Comparison of ENCODE assay signal across 11 mouse cellular contexts in the genomic region with DNA sequence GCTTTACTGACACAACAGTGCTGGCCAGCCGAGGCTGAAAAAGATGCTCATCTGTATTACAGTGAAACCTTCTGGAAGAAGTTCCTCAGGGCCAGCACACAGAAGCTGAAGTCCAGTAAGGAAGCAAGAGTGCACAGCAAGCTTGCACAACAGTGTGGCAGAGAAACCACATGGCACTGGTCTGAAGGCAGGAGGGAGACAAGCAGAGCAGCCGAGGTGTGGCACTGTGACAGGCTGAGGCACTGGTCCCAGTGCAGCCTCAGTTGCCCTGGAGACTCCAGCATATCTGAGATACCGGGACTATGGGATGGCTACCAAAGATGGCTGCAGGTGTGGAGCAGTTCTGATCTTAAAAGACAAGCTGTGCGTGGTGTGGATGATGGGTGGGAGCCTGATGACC. TPM values are rescaled to one million over a fixed set of nuclear protein-coding genes. Genes with fewer than 3 reads are reported as not detected.
DNase-seq lines count a peak whose midpoint lies in the region; ATAC-seq lines count a peak whose summit lies in the region.
"Had no signal": no experiment of that assay in that cellular context is flagged by ENCODE, and none has a peak within 500 bp of the region (broad histone marks: within the 10 kb centered on the region; RNA-seq: fewer than 3 reads in every experiment).

No protein-coding gene starts in this region.

- peak; percentile 22 to 72 for DNase-seq in adrenal gland, adult (ENCODE audit: inconsistent age in 2 of 2, low spot score in 1 of 2)
- no peak for DNase-seq in adrenal gland, adult 8-10 months
- peak; percentile 33 to 59 for DNase-seq in lung, adult 18-20 months
- no peak for DNase-seq in lung, postnatal 25 days (ENCODE audit: low spot score)
- DNase-seq in ovary, postnatal 10 days (ENCODE audit: low spot score) = no peak
- DNase-seq: cerebellum, adult 9-11 months; heart, adult 18-20 months had no signal

- peak; percentile 95 for ATAC-seq in common myeloid progenitor, adult 5-6 weeks (replicated peaks; ENCODE audit: low read depth, poor library complexity, severe bottlenecking)
- ATAC-seq in megakaryocyte, adult 5-6 weeks (ENCODE audit: poor library complexity, severe bottlenecking) = peak; percentile 95
- no peak for ATAC-seq in inflammation-experienced regulatory T-cells, adult 6 months
- ATAC-seq: midbrain, embryonic 13.5 days had no signal

RNA-seq across cellular contexts. Expression of a gene that starts 44.5 kb away (rescaled TPM):
- total RNA-seq in adrenal gland, adult 8-10 months (2022) = 10 to 100 TPM; 11.2 to 17.4 (median 15.0) TPM
- total RNA-seq in common myeloid progenitor, adult 5-6 weeks (2017) = 21.4 and 23.9 TPM in 2 replicates
- 45.0 and 56.3 TPM in 2 replicates for total RNA-seq in megakaryocyte, adult 5-6 weeks (2015)
- 29.8 and 31.6 TPM in 2 replicates for total RNA-seq in megakaryocyte, adult 5-6 weeks (2017)
- 1 to 10 TPM in 2 of 3 experiments, under 1 TPM in 1; 0.45 to 5.5 (median 3.1) TPM for polyA plus RNA-seq in inflammation-experienced regulatory T-cells, adult 6 months (2017; shearing (Covaris generic))

Comparison
In these comparisons a context has a peak if more than half of its experiments do, and no peak if none do; other contexts are left out.
1. DNase-seq: peak in adrenal gland, adult (2 of 2) and lung, adult 18-20 months (2 of 2); none in adrenal gland, adult 8-10 months (single experiment), lung, postnatal 25 days (single experiment) and ovary, postnatal 10 days (single experiment).